ENCODE assay signal across 9 mouse cellular contexts in genomic region chr19:59208475-59208874, GRCm38 (mm10). TPM values are rescaled to one million over a fixed set of nuclear protein-coding genes. Genes with fewer than 3 reads are reported as not detected.
DNase-seq lines count a peak whose midpoint lies in the region; ATAC-seq and TF ChIP-seq lines count a peak whose summit lies in the region.
"Had no signal": no experiment of that assay in that cellular context is flagged by ENCODE, and none has a peak within 500 bp of the region (broad histone marks: within the 10 kb centered on the region; RNA-seq: fewer than 3 reads in every experiment).

No protein-coding gene starts in this region.

- no peaks in the 10 kb centered on the region for H3K4me1 ChIP-seq in spleen, adult 2 months (ENCODE audit: control insufficient read depth, insufficient read depth, insufficient read length)
- H3K4me1 ChIP-seq: midbrain, embryonic 12.5 days had no signal

- no peaks in the 10 kb centered on the region for H3K27me3 ChIP-seq in spleen, adult 2 months (ENCODE audit: control insufficient read depth, insufficient read depth, low read length)

- DNase-seq in heart, adult 18-20 months, result peak; percentile 19 to 81
- no peak for DNase-seq in heart, postnatal 25 days (ENCODE audit: low spot score)
- DNase-seq in adipocyte (ENCODE audit: low spot score), result peak; percentile 72
- peak; percentile 47 for DNase-seq in gastrocnemius, postnatal 14 days
- DNase-seq in layer of hippocampus, adult 9-10 months (ENCODE audit: low spot score), result peak; percentile 72
- peak; percentile 69 for DNase-seq in lung, postnatal 36 days
- DNase-seq in spleen, adult 2 months (ENCODE audit: low read depth in 1 of 2, low spot score in 2 of 2), result peak; percentile 19 to 35

- intact Hi-C loops in heart, postnatal 25 days (cut with DNase I), result loop anchor here (5.0 kb wide), 1 partner anchor 446 kb away; no protein-coding TSS in a partner anchor
- intact Hi-C loops in gastrocnemius, postnatal 14 days (cut with DNase I; ENCODE audit: low total_unique reads), result no loop called here

- H3K27ac ChIP-seq in spleen, adult 2 months (ENCODE audit: insufficient read depth, low read length), result no peak overlapping the region
- H3K27ac ChIP-seq: midbrain, embryonic 12.5 days had no signal

- TF ChIP-seq CTCF in spleen, adult 2 months (IDR thresholded peaks at IDR 0.05; ENCODE audit: extremely low read depth, insufficient read depth, insufficient read length, insufficient replicate concordance), result peak; percentile 47; the same call in 1 of the 2 replicates

- H3K36me3 ChIP-seq in spleen, adult 2 months (ENCODE audit: control insufficient read depth, insufficient read depth, low read length), result no peaks in the 10 kb centered on the region
- H3K36me3 ChIP-seq: midbrain, embryonic 12.5 days had no signal

- ATAC-seq in common myeloid progenitor, adult 5-6 weeks (replicated peaks; ENCODE audit: low read depth, poor library complexity, severe bottlenecking), result peak; percentile 78

- no peak overlapping the region for H3K4me3 ChIP-seq in spleen, adult 2 months (ENCODE audit: extremely low read depth, insufficient read depth, insufficient read length)
- H3K4me3 ChIP-seq: midbrain, embryonic 12.5 days had no signal

- TF ChIP-seq POLR2A in spleen, adult 2 months (IDR thresholded peaks at IDR 0.05; ENCODE audit: low read depth, low read length), result no peak

- WGBS in spleen, adult 2 months, result 32% methylated on average over 5 of the region's 5 CpGs

RNA-seq across cellular contexts. Expression of gene Kcnk18, which starts 10.5 kb away (rescaled TPM):
- not detected for total RNA-seq in heart, adult 18-20 months (2021)
- not detected for total RNA-seq in heart, postnatal 25 days (2021)
- total RNA-seq in common myeloid progenitor, adult 5-6 weeks (2017), result not detected in 2 replicates
- not detected for total RNA-seq in gastrocnemius, postnatal 14 days (2021)
- polyA plus RNA-seq in spleen, adult 2 months (2012; rRNA removed), result not detected in 2 replicates
- polyA plus RNA-seq: midbrain, embryonic 12.5 days had no signal

RNA-seq across cellular contexts. Expression of gene Vax1, which starts 38.6 kb away (rescaled TPM):
- not detected for total RNA-seq in heart, adult 18-20 months (2021)
- not detected for total RNA-seq in heart, postnatal 25 days (2021)
- not detected in 2 replicates for total RNA-seq in common myeloid progenitor, adult 5-6 weeks (2017)
- not detected for total RNA-seq in gastrocnemius, postnatal 14 days (2021)
- polyA plus RNA-seq in spleen, adult 2 months (2012; rRNA removed), result not detected in 2 replicates

RNA-seq across cellular contexts. Expression of gene Slc18a2, which starts 52.2 kb away (rescaled TPM):
- under 1 TPM; 0.55 to 0.82 TPM for total RNA-seq in heart, adult 18-20 months (2021)
- total RNA-seq in heart, postnatal 25 days (2021), result under 1 TPM; 0.68 to 0.70 TPM
- 21.9 and 29.1 TPM in 2 replicates for total RNA-seq in common myeloid progenitor, adult 5-6 weeks (2017)
- total RNA-seq in gastrocnemius, postnatal 14 days (2021), result under 1 TPM; 0.16 to 0.21 TPM
- polyA plus RNA-seq in spleen, adult 2 months (2012; rRNA removed), result 0.65 and 0.81 TPM in 2 replicates

Comparison
In these comparisons a context has a peak if more than half of its experiments do, and no peak if none do; other contexts are left out.
1. RNA of gene Slc18a2, which starts 52.2 kb away (total RNA-seq): 21.9 to 29.1 TPM in common myeloid progenitor, adult 5-6 weeks; 0.55 to 0.82 TPM in heart, adult 18-20 months, 0.68 to 0.70 TPM in heart, postnatal 25 days and 0.16 to 0.21 TPM in gastrocnemius, postnatal 14 days; every median in the first group is over 10 times any median in the second.